Mouse (Mus musculus): Measurements from ENCODE around the gene Ubr3.
"Not testable (repeated sequence)": the region's sequence is repeated elsewhere in the genome, so short reads cannot be mapped to it uniquely, and the experiment has no call there.

Ubr3 gene

DNA sequence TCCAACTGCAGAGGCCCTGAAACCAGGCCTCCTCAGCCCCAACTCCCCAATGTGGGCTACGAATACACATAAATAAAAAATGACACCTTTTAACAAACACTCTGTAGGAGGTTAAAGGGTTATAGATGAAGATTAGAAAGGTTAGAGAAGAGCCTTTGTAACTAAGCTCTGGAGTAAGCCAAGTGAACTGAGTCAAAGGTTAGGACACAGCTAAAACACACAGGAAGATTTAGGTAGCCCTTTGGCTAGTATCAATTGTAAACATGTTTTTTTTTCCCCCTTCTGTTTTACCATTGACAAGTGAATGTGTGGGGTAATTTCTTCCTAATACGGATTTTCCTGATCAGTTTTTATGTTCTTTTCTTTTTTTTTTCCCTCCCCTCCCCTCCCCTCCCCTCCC is 15.8 kb downstream of the Ubr3 start:
- DNase-seq = no peak

DNA sequence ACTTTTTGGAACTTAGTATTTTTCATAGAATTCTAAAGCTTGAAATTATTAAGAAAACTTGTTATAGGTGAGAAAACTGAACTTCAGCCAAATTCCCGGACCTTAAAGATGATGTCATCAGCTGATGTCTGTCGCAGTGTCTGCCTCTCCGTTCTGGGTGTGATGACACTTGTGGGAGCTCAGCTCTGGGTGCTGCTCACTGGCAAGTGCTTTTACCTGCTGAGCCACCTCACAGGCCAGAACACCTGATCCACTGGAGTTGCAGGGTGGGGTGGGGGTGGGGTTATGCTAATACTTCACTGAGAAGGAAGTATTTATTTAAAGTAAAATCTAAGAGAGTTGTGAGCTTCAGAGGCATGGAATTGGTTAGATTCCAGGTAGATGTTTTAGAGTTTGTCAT is 20.3 kb downstream of the Ubr3 start:
- no peak for DNase-seq

GRCm38 (mm10) chr2:69924943-69925342 is 27.9 kb downstream of the Ubr3 start:
- no peak for DNase-seq

DNA sequence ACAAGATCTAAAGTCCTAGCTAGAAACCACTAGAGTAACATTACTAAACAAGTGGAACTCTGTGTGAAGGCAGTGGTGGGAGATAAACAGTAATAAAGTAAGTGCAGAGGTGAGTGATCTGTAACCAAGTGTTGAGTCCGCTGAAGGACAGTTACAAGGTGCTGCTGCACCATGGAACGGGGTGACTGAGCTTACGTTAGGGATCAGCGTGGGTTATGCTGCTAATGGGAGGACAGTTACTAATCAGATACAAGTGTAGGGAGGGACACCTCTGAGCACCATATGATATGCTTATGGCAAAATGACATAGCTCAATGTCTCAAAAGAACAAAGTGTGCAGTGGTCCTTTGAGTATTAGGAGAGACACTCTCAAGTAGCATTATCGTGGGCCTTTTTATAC is 39.3 kb downstream of the Ubr3 start:
- DNase-seq = no peak

DNA sequence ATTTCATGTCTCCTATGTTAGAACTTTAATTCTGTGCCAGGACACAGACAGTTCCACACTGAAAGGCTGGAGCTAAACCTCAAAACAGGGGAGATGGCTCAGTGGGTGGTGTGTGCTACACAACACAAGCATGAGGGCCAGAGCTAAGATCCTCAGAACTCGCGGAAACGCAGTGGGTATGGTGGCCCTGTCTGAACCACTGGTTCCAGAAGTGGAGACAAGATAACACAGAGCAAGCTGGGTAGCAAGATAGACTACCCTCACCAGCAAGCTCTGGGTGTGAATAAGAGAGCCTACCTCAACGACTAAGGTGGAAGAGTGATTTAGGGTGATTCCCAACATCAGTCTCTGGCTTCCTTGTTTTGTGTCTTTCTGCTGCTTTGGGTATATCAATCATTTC is 42.2 kb downstream of the Ubr3 start:
- no peak for DNase-seq

DNA sequence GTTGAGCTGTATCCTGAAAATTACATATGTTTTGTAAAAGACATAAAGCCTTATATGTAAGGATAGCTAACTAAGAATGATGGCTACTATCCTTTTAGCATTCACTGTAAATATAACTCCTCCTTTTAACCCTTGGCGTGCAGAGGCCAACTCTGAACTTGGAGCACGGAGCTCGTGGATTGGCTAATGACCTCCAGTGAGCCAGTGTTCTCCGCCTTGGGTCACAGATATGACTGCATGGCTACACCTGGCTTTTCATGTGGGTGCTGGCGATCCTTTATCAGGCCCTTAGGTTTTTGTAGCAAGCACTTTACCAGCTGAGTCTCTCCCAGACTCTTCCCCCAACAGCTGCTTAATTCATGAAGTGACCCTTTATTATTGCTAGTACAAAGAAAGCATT is 42.6 kb downstream of the Ubr3 start:
- DNase-seq = no peak

DNA sequence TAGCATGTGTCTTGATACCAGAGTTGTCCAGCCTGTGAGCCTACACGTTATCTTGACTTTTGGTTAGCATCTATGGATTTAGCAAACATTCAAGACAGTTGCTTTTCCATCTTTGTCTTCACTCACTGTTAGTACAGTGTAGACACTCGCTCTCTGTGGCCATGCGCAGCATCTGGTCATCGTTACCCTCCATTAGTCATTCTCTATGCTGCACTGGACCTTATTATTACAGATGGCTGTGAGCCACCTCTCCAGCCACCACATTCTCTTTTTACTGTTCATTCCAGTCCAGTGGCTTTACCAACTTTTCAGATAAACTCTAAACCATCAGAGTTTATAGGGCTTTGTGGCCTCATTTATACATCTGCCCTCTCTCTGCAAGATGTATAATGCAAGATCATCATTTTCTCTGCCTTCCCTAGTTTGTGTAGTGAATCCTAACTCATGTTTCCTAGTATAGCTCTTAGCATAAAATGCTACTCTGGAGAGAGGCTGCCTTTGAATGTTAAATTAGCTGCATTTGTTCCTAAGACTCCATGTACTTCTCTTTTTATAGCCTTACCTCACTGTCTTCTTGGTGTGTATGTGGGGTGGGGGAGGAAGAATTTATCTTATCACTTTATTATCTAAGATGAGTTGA is 44.5 kb downstream of the Ubr3 start:
- DNase-seq = no peak

DNA sequence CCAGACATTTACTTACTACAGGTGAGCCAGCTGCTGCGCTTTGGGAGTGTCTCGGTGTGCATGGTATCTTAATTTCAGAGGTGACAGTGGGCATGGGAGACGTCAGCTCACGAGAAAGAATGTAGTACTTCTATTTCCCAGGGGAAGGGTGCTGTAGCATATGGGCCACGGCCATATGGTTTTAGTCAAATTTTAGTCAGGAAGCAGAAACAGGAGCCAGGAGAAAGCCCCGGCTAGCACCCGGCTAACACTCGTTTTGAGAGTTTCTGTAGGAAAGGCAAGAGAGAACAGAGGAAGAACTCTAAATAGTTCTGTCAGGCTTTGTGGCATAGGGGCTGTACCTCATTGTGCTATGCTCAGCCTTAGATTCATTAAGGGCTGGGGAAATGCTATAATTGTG is 55.8 kb downstream of the Ubr3 start:
- no peak for DNase-seq

- DNase-seq = no peak
Measured at GRCm38 (mm10) chr2:69955635-69956034, 58.6 kb downstream of the Ubr3 start.

- DNase-seq = no peak
Measured at GRCm38 (mm10) chr2:69957622-69958021, 60.6 kb downstream of the Ubr3 start.

DNA sequence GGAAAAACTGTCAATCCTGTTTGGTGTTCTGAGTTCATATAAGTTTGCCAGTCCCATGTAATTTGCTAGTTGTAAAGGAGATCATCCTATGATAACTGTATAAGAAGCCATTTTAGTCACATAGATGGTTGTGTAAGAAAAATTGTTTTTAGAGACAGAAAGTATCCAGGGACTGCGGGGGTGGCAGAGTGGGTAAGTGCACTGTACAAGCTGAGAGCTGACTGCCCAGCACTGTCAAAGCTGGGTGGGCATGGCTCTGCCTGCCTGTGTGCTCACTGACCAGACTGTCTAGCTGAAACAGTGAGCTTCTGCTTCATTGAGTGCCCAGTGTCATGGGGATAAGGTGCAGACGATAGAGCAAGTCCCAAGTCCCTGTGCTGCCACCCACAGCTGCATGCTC is 77.8 kb downstream of the Ubr3 start:
- no peak for DNase-seq

GRCm38 (mm10) chr2:69989224-69989623 is 92.2 kb downstream of the Ubr3 start:
- no peak for DNase-seq

- DNase-seq = no peak
Measured at GRCm38 (mm10) chr2:69990647-69991046, 93.6 kb downstream of the Ubr3 start.

DNA sequence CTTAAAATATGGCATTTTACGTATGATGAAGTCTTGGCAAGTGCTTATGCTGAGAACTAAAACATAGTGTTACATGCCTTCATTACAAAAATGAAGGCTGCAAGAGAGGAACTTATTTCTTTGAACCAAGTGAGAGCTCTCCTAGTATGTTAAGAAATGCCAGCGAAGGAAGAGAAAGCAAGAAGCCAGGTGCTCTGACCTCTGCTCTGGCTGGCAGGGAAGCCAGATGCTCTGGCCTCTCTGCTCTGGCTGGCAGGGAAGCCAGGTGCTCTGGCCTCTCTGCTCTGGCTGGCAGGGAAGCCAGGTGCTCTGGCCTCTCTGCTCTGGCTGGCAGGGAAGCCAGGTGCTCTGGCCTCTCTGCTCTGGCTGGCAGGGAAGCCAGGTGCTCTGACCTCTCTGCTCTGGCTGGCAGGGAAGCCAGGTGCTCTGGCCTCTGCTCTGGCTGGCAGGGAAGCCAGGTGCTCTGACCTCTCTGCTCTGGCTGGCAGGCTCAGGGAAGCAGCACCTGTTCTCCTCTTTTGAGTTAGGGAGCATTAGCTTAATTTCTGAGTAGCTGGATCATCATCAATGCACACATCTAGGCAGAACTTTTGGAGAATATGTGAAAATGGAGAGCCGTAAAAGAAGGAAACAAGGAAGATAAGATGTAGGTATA is 97.2 kb downstream of the Ubr3 start:
- DNase-seq = not testable (repeated sequence)

- DNase-seq = no peak
Measured at GRCm38 (mm10) chr2:69994779-69995178, 97.7 kb downstream of the Ubr3 start.

DNA sequence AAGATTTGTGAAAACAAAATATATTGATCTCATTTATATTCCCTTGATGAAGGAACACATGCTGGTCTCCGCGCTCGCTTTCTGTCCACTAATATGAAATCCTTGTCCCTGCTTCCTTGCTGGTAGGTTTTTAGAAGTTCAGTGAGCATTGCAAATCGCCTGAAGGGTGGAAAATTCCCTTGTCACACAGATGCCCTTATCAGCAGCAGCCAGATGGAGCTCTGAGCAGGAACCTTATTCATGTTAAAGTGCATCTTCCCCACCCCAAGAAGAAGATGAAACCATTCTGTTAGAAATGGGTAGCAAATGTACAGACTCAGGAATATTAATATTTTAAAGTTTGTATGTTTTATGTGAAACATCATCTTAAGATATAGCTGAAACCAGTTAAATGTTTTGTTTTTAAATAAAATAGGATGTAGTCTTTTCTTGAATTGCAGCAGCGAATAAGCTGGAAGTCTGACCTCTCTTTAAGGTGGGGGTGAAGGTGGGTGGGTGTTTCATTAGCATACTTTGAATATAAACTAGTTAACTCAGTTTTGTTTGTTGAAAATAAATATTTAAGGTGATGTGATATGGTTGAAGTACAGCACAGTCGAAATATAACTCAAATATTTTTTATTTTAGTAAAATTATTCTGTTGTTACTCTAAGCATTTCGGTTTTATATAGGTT is 102.2 kb downstream of the Ubr3 start:
- no peak for DNase-seq

DNA sequence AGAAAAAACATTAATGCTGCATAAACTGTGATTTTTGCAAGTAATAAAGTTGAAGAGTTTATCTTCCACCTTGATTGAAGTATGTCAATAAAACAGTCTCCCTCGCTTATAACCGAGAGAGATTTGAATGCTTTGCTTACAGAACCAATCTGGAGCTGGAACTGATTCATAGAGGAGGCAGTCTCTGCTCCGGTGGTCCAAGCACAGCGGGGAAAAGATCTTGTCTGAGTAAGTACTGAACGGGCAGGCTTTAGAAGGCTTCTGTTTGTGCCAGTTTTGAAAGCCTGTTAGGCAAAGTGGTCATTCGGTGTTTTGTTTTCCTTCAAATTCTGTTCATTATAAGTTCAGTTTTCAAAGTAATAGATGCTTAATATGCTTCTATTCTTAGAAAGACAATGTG is 103.3 kb downstream of the Ubr3 start:
- no peak for DNase-seq

DNA sequence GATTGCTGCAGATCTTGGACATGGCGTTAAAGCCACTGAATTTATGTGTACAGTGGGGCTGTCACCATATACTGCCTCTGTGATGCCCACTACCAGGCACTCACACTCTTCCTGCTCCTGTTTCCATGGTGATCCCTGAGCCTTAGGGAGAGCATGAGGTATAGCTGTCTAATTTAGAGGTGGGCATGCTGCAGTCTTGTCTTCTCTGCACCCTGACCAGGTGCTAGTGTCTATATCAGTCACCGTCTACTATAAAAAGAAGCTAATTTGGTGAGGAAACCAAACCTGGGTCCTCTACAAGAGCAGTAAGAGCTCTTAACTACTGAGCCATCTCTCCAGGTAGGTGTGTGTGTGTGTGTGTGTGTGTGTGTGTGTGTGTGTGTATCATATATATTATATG is 109.4 kb downstream of the Ubr3 start:
- DNase-seq = no peak

GRCm38 (mm10) chr2:70012941-70013340 is 115.9 kb downstream of the Ubr3 start:
- no peak for DNase-seq

GRCm38 (mm10) chr2:70018236-70018635 is 121.2 kb downstream of the Ubr3 start:
- DNase-seq = peak; percentile 18

GRCm38 (mm10) chr2:70024454-70024853 is 127.4 kb downstream of the Ubr3 start:
- DNase-seq = no peak

DNA sequence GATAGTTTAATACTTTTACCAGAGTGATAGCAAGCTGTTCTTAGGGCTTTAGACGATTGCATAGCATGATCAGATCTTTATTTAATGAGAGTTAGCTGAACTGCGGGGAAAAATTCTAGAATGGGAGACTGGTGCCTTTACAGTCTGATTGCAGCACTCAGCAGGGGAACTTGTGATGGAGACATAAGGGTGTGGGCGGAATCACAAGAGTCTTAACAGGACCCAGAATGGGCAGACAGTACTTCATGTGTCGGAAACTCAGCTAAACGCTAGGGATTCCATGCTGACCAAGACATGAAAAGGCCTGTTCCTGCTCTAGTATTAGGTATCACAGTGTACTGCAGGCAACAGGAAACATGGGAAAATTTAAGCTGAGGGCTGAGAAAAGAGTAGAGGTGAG is 128.7 kb downstream of the Ubr3 start:
- no peak for DNase-seq

DNA sequence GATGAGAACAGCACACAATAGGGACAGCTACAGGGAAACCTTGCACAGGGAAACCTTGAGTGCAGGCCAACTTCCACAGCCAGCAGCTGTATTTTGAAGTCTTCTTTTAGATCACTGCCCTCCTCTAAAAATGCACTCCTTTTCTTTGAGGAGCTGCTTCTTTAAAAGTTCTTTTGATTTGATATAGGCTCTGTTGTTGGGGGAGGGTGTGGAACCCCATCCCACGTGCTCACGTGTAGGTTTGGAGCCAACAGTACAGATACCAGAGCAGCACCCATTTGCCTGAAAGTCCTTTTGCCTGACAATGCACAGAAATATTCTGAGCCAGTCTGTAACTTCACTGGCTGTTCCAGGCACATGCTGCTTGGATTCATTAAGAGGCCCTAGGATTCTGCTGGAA is 134.4 kb downstream of the Ubr3 start:
- DNase-seq = no peak

- no peak for DNase-seq
Measured at GRCm38 (mm10) chr2:70034895-70035294, 137.8 kb downstream of the Ubr3 start.

DNA sequence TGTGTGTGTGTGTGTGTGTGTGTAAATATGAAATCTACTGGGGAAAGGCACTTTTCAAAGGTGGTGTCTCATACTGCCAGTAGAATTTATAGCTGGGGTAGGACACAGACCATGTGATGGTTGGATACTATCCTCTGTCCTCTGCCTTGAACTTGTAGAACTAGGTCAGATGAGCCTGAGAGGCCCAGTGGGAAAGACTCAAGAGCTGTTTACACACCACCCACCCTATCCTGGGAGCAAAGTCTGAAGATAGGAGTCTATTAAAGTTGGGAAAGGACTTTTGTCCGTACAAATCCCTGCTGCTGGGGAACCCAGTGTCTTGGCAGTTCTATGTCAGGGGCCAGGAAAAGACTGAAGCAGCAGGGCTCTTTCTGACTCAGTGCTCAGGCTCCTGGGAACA is 138.3 kb downstream of the Ubr3 start:
- no peak for DNase-seq
